Mouse (Mus musculus) stomach, embryonic 16.5 days (tissue): Measurements from ENCODE around the gene Pappa. TPM values are rescaled to one million over a fixed set of nuclear protein-coding genes. Genes with fewer than 3 reads are reported as not detected.

Experiments
- ATAC-seq: fragments of 200-750 bp; cut with Nextera tagmentation; 2 replicates; pipeline ENCODE4 v1.8.0; 2017; ENCODE audit warnings: moderate number of reproducible peaks, moderate TSS enrichment; ENCODE audit not compliant: insufficient read depth, low FRiP score
- H3K27ac ChIP-seq: fragments of 300-500 bp; sonication (generic); 2 replicates; pipeline ENCODE4 v1.5.1; 2014; ENCODE audit warnings: low read length
- H3K27me3 ChIP-seq: fragments of 300-500 bp; sonication (generic); 2 replicates; pipeline ENCODE4 v1.6.1; 2014; ENCODE audit warnings: low read length, control low read depth, mixed read lengths; ENCODE audit not compliant: control insufficient read depth, insufficient read depth
- H3K36me3 ChIP-seq: fragments of 300-500 bp; sonication (generic); 2 replicates; pipeline ENCODE4 v1.6.1; 2014; ENCODE audit warnings: low read length; ENCODE audit not compliant: control insufficient read depth, insufficient read depth
- H3K4me1 ChIP-seq: fragments of 300-500 bp; sonication (generic); 2 replicates; pipeline ENCODE4 v1.6.1; 2014; ENCODE audit warnings: low read length, control low read depth, mixed read lengths; ENCODE audit not compliant: control insufficient read depth, insufficient read depth
- H3K4me2 ChIP-seq: fragments of 300-500 bp; sonication (generic); 2 replicates; pipeline ENCODE4 v1.6.1; 2014; ENCODE audit warnings: low read depth, low read length, mixed read lengths
- H3K4me3 ChIP-seq: fragments of 300-500 bp; sonication (generic); replicated peaks from 2 replicates; pipeline ENCODE4 v1.5.1; 2014; ENCODE audit warnings: mild to moderate bottlenecking, low read length
- H3K9ac ChIP-seq: fragments of 300-500 bp; sonication (generic); 2 replicates; pipeline ENCODE4 v1.6.1; 2014; ENCODE audit warnings: low read length
- H3K9me3 ChIP-seq: fragments of 300-500 bp; sonication (generic); replicated peaks from 2 replicates; pipeline ENCODE4 v1.6.1; 2016; ENCODE audit warnings: low read length, control low read depth; ENCODE audit not compliant: control insufficient read depth
- WGBS: fragments of 180-500 bp; shearing (Covaris S2); extraction: QIAGEN DNeasy Blood & Tissue Kit; methylation state at CpG from one replicate; pipeline ENCODE4 v1.1.7; 2014; 5-methylcytosine and 5-hydroxymethylcytosine counted together
- polyA plus RNA-seq: library from polyadenylated mRNA; unstranded; fragments of >200 nt; fragmentation: Nextera tagmentation; extraction: Ambion mirVana; gene quantifications from 2 replicates; pipeline ENCODE4 v1.2.1, GENCODE M21; 2015

Gene Pappa
- polyA plus RNA-seq, 1 experiment from 2014 or later = 0.98 TPM

DNA sequence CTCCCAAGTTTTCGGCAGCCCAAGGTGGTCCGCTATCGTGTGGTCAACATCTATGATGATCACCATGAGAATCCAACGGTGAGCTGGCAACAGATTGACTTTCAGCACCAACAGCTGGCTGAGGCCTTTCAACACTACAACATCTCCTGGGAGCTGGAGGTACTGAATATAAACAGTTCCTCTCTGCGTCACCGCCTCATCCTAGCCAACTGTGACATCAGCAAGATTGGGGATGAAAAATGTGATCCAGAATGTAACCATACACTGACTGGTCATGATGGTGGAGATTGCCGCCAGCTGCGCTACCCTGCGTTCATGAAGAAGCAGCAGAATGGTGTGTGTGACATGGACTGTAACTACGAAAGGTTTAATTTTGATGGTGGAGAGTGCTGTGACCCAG lies 32.3 kb downstream of the Pappa start:
- no peak overlapping the region for H3K27ac ChIP-seq
- no peak overlapping the region for H3K4me3 ChIP-seq
- no peak for ATAC-seq
- no peaks in the 10 kb centered on the region for H3K4me1 ChIP-seq
- no peak overlapping the region for H3K9ac ChIP-seq
- no peak overlapping the region for H3K4me2 ChIP-seq
- no peaks in the 10 kb centered on the region for H3K36me3 ChIP-seq
- no peaks in the 10 kb centered on the region for H3K9me3 ChIP-seq
- 86% methylated on average over 10 of the region's 10 CpGs for WGBS
- H3K27me3 ChIP-seq = no peaks in the 10 kb centered on the region

DNA sequence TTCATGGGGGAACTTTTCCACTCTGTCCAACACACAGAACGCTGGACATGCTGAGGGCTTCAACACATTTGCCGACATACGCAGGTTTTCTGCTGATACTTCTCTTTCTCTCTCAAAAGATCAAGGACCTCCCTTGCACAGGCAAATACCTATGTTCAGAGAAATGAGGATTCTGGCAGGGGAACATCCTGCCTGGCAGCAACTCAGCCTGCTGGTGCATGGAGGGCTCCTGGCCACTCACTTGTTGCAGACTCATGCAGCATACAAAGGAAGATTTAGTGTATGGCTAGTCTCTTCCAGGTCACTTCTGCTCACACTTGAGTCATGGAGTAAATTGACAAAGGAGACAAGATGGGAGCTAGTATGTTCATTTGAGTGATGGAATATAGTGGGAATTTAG lies 34.7 kb downstream of the Pappa start:
- H3K4me2 ChIP-seq = no peak overlapping the region
- 85% methylated on average over 3 of the region's 3 CpGs for WGBS
- no peak for ATAC-seq

DNA sequence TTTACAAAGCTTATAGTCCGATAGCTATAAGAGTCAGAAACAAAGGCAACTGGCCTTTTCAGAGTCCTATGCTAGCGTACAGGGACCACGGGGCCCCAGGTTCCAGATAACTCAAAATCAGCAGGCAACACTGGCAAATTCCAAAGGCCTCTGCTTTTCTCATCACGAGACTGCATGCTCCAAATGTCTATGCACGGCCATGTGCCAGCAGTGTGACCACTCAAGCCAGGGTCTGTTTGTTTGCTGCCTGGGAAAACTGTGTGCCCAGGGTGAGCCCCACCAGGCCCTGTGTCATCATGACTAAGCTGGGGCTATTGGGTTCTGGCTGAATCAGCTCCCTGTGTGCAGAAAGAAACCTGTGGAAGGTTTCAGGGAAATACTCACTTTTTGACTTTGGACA lies 35.5 kb downstream of the Pappa start:
- Histone ChIP-seq H3K4me3 (no peak overlapping the region), H3K36me3 (no peaks in the 10 kb centered on the region), H3K9ac (no peak overlapping the region), H3K27me3 (no peaks in the 10 kb centered on the region), H3K9me3 (no peaks in the 10 kb centered on the region), H3K4me1 (no peaks in the 10 kb centered on the region), H3K4me2 (no peak overlapping the region), H3K27ac (no peak overlapping the region)
- ATAC-seq = no peak
- WGBS = 67% methylated on average over 5 of the region's 5 CpGs

More for the DNA sequence above, 34.7 kb downstream of the Pappa start:
- Histone ChIP-seq H3K4me3 (no peak overlapping the region), H3K36me3 (no peaks in the 10 kb centered on the region), H3K27ac (no peak overlapping the region), H3K9ac (no peak overlapping the region), H3K27me3 (no peaks in the 10 kb centered on the region), H3K4me1 (no peaks in the 10 kb centered on the region), H3K9me3 (no peaks in the 10 kb centered on the region)

DNA sequence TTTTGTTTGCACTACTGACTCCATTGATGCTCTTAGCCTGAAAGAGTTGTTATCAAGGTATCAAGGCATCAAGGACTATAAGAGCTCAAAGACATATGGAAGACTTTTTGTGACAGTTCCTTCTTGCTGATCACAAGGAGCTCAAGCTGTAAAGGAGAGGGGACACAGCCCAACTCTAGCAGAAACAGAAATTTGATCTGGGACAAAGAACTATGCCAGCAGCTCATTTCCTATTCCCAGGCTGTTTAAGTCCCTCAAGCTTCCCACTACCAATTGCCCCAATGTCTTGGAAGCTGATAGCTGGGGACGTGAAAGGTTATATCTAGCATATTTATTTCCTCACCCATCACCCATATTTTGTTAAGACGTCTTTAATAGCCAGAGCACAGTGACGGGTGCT lies 39.7 kb downstream of the Pappa start:
- no peak overlapping the region for H3K4me2 ChIP-seq
- H3K4me3 ChIP-seq = no peak overlapping the region
- WGBS = 67% methylated on average over 3 of the region's 3 CpGs
- ATAC-seq = no peak
- H3K9ac ChIP-seq = no peak overlapping the region
- H3K4me1 ChIP-seq = no peaks in the 10 kb centered on the region
- no peaks in the 10 kb centered on the region for H3K9me3 ChIP-seq
- H3K36me3 ChIP-seq = no peaks in the 10 kb centered on the region
- no peak overlapping the region for H3K27ac ChIP-seq
- H3K27me3 ChIP-seq = no peaks in the 10 kb centered on the region

DNA sequence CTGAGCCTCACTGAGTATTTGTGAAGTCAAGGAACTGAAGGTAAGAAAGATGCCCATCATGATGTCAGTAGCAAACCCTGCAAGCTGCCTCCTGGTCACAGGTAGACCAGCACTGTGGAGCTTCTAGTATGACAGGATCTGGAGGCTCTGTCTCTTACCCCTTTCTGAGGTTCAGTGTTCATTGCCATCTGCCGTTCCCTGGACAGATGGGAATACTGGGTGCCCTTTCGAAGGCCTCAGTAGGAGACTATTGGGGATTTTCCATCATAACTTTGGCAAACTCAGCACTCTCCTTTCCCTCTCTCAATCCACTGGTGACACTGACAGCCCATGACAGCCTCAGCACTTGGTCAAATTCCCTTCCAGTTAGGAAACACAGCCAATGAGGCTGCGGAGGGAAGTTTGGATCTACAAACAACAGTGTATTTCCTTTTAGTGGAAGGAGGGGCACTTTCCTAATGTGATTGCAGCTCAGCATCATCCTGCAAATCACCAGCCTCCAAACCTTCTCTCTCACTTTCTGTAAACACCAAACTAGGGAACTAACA lies 42.4 kb downstream of the Pappa start:
- Histone ChIP-seq H3K9me3 (no peaks in the 10 kb centered on the region), H3K36me3 (no peaks in the 10 kb centered on the region), H3K4me2 (no peak overlapping the region), H3K4me3 (no peak overlapping the region), H3K9ac (no peak overlapping the region), H3K27ac (no peak overlapping the region), H3K27me3 (no peaks in the 10 kb centered on the region), H3K4me1 (no peaks in the 10 kb centered on the region)
- no peak for ATAC-seq
- 80% methylated on average over 3 of the region's 3 CpGs for WGBS

DNA sequence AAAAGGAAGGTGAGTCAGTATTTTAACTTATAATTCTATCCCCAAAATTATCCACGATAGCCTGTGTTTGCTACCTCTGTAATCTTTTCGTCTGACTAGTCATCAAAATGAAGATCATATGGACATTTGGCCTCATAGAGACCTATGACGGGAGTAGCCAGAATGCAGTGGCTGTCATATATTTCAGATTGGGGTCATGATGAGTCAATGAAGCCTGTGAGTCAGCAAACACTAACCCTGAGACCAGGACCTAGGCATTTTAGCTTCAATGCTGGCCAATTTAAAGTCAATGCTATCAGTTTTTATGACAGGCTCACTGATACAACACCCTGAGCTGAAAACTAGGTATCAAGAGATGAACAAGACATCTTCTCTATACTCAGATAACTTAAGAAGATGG lies 50.5 kb downstream of the Pappa start:
- no peak overlapping the region for H3K4me3 ChIP-seq
- H3K9ac ChIP-seq = no peak overlapping the region
- H3K36me3 ChIP-seq = no peaks in the 10 kb centered on the region
- no peak overlapping the region for H3K27ac ChIP-seq
- H3K4me1 ChIP-seq = no peaks in the 10 kb centered on the region
- no peak overlapping the region for H3K4me2 ChIP-seq
- no peak for ATAC-seq
- no peaks in the 10 kb centered on the region for H3K27me3 ChIP-seq
- 83% methylated on average over 3 of the region's 3 CpGs for WGBS
- no peaks in the 10 kb centered on the region for H3K9me3 ChIP-seq

DNA sequence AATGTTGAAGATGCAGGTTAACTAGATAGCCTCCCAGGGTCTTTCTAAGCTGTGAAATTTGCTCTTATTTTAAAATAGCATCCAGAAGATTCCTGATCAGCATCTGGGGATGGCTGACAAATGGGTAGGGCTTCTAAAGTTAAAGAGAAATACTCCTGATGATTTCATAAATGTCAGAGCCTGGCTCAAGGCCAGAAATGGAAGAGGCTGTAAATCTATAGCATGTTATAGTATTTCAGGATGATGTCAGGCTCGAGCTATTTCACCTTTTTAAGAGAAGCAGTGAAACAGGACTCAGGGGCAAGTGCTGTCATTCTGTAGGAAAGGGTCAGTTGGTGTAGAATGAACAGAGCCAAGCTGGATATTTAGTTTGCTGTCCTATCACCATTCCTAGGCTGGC lies 54.2 kb downstream of the Pappa start:
- no peak overlapping the region for H3K4me2 ChIP-seq
- no peaks in the 10 kb centered on the region for H3K27me3 ChIP-seq
- H3K9me3 ChIP-seq = no peaks in the 10 kb centered on the region
- H3K4me1 ChIP-seq = no peaks in the 10 kb centered on the region
- H3K27ac ChIP-seq = no peak overlapping the region
- H3K9ac ChIP-seq = no peak overlapping the region
- H3K36me3 ChIP-seq = no peaks in the 10 kb centered on the region
- no peak for ATAC-seq
- WGBS = 37% methylated on average over 1 of the region's 1 CpGs
- H3K4me3 ChIP-seq = no peak overlapping the region

DNA sequence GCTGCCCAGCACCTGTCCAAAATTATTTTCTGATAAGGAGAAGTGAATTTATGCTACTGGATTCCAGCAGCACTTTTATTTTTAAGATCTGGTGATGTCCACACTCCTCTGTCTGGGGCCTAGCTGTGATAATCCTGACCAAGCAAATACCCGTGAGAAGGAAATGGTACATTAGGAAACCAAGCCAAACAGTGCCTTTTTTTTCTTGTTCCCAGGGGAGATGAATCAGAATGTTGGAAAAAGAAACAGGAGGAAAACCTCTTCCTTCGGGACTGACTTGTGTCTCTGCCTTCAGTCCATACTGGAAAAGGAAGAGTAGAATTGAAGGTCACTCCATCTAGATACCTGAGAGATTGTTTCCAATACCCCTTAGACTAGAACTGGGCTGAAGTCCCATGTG lies 63.3 kb downstream of the Pappa start:
- Histone ChIP-seq H3K4me1 (no peaks in the 10 kb centered on the region), H3K4me3 (no peak overlapping the region), H3K27ac (no peak overlapping the region), H3K9me3 (no peaks in the 10 kb centered on the region), H3K4me2 (no peak overlapping the region), H3K9ac (no peak overlapping the region), H3K36me3 (no peaks in the 10 kb centered on the region), H3K27me3 (no peaks in the 10 kb centered on the region)
- WGBS = 60% methylated on average over 2 of the region's 2 CpGs
- ATAC-seq = no peak

DNA sequence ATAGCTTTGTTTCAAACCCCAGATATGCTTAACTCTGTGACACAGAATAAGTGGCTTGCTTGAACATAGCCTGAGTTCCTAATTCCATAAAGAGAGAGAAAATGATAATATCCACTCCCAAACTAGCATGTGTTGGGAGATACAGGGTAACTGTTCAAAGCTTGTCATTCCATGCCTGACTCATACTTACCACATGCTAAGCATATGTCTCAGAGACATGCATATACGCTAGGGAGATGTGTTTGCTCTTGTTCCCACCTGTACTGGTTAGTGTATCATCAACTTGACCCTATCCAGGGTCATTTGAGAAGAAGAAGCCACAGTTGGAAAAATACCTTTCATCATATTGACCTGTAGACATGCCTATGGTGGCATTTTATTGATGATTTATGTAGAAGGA lies 63.7 kb downstream of the Pappa start:
- Histone ChIP-seq H3K9ac (no peak overlapping the region), H3K4me3 (no peak overlapping the region), H3K27me3 (no peaks in the 10 kb centered on the region), H3K4me1 (no peaks in the 10 kb centered on the region), H3K9me3 (no peaks in the 10 kb centered on the region), H3K36me3 (no peaks in the 10 kb centered on the region), H3K4me2 (no peak overlapping the region), H3K27ac (no peak overlapping the region)
- WGBS = 91% methylated on average over 1 of the region's 1 CpGs
- ATAC-seq = no peak
